Comparison of ENCODE assay signal across 8 mouse cellular contexts in genomic region chr5:19429290-19429689, GRCm38 (mm10).
DNase-seq lines count a peak whose midpoint lies in the region; ATAC-seq and TF ChIP-seq lines count a peak whose summit lies in the region.

No protein-coding gene starts in this region.

- TF ChIP-seq CTCF in heart, postnatal 0 days (IDR thresholded peaks at IDR 0.05; ENCODE audit: low read depth): peak; percentile 45

- DNase-seq in heart, postnatal 0 days (ENCODE audit: low spot score): peak; percentile 13
- no peak for DNase-seq in heart, adult 11 months
- DNase-seq in MN1 (ENCODE audit: low spot score): peak; percentile 10
- peak; percentile 66 for DNase-seq in embryo, embryonic 10.5 days (ENCODE audit: low spot score)
- DNase-seq in hindbrain, embryonic 10.5 days (ENCODE audit: low spot score): peak; percentile 3
- peak; percentile 51 to 76 for DNase-seq in left cerebral cortex, postnatal 14 days (ENCODE audit: low spot score in 2 of 2)
- DNase-seq in right cerebral cortex, adult 18-20 months: peak; percentile 69

- no peak overlapping the region for H3K4me2 ChIP-seq in heart, postnatal 0 days (ENCODE audit: low read depth, low read length)

- intact Hi-C loops in left cerebral cortex, postnatal 14 days (cut with DNase I): no loop called here

- H3K27me3 ChIP-seq in heart, postnatal 0 days (ENCODE audit: control insufficient read depth, insufficient read depth, low read length): no peaks in the 10 kb centered on the region
- H3K27me3 ChIP-seq in hindbrain, embryonic 10.5 days (ENCODE audit: insufficient read depth, poor library complexity, severe bottlenecking): no peaks in the 10 kb centered on the region

- no peaks in the 10 kb centered on the region for H3K9me3 ChIP-seq in heart, postnatal 0 days (replicated peaks; ENCODE audit: control insufficient read depth, low read length)
- no peaks in the 10 kb centered on the region for H3K9me3 ChIP-seq in hindbrain, embryonic 10.5 days

- no peak overlapping the region for H3K27ac ChIP-seq in heart, postnatal 0 days (ENCODE audit: low read depth)
- no peak overlapping the region for H3K27ac ChIP-seq in hindbrain, embryonic 10.5 days

- H3K36me3 ChIP-seq in heart, postnatal 0 days (replicated peaks; ENCODE audit: control insufficient read depth, insufficient read depth, low read length): no peaks in the 10 kb centered on the region
- no peaks in the 10 kb centered on the region for H3K36me3 ChIP-seq in hindbrain, embryonic 10.5 days

- no peak for ATAC-seq in heart, postnatal 0 days (ENCODE audit: insufficient read depth, low read depth)
- no peak for ATAC-seq in CD4-positive, CD25-positive, alpha-beta regulatory T cell, adult 4 months

- no peak for TF ChIP-seq EP300 in heart, postnatal 0 days (IDR thresholded peaks at IDR 0.05; ENCODE audit: low read depth)

- H3K4me1 ChIP-seq in heart, postnatal 0 days (ENCODE audit: control insufficient read depth, insufficient read depth): no peaks in the 10 kb centered on the region
- H3K4me1 ChIP-seq in hindbrain, embryonic 10.5 days (replicated peaks): no peaks in the 10 kb centered on the region

- 25% methylated on average over 2 of the region's 2 CpGs for WGBS in heart, postnatal 0 days
- WGBS in hindbrain, embryonic 10.5 days: 38% methylated on average over 2 of the region's 2 CpGs

- no peak overlapping the region for H3K9ac ChIP-seq in heart, postnatal 0 days (replicated peaks; ENCODE audit: low read depth, low read length)

- H3K4me3 ChIP-seq in heart, postnatal 0 days (ENCODE audit: low read depth, low read length): no peak overlapping the region
- H3K4me3 ChIP-seq in hindbrain, embryonic 10.5 days: no peak overlapping the region
